Mouse (Mus musculus) adrenal gland, adult 10 weeks (tissue): ENCODE results near the gene Pnma5. TPM values are rescaled to one million over a fixed set of nuclear protein-coding genes. Genes with fewer than 3 reads are reported as not detected.

ENCODE experiments used
- polyA plus RNA-seq: library from polyadenylated mRNA; stranded (reverse); fragments of 350-450 nt; fragmentation: Illumina TruSeq; extraction: RNeasy Lipid Tissue Mini Kit (QIAGEN cat#74804); gene quantifications from one replicate; pipeline ENCODE4 v1.2.3, GENCODE M21; 2014; ENCODE audit warnings: low read depth, low replicate concordance

Gene Pnma5
- not detected for polyA plus RNA-seq

GRCm38 (mm10) chrX:73037003-73037402 lies at the start of gene Pnma5:
Gene Pnma5, minus strand, starts transcription at chrX:73037103.

DNA sequence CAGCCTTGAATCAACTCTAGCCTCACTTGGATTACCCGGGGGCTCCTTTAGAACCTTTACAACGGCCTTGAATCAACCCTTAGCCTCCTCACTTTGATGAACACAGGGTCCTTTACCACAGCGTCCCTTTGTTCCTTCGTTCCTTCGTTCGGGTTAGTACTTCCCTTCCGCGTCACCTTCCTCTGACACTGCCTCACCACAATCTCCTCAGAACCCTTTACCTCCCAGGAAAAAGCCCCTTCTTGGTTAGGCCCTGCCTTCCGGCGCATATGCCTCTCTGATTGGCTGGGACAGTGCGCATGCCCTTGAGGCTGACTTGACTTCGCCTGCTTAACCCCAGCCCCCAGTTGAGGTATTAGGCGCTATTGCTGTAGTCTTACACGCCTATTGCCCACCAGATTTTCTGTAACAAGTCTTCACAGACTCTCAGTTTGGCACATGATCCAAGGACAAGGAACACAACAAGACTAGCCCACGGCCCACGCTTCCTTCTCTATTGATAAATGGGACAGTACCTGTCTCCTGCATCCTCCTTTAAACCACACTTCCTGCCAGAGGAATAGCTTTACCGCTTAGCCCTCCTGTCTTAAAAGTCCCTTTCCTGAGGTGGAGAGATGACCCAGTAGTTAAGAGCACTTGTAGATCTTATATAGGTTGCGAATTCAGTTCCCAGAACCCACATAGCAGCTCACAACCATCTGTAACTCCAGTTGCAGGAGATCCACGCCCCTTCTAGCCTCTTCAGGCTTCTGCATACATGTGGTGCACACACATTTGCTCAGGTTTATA lies 45.6 kb upstream of the Pnma5 start, which contains the start of gene Xlr4a:
TSS of gene Xlr4a (minus strand) at position 212 of the 789 bp plus-strand sequence.

GRCm38 (mm10) chrX:73064415-73064793 lies 27.5 kb upstream of the Pnma5 start, which contains the start of gene Pnma3:
Gene Pnma3, plus strand, starts transcription at chrX:73064787.

GRCm38 (mm10) chrX:72986841-72987519 lies 49.9 kb downstream of the Pnma5 start, which contains the start of gene Zfp185:
Gene Zfp185, plus strand, starts transcription at chrX:72987339.

Other genes starting within 250 kb of the Pnma5 start
- 2.2 TPM for gene Gabrq, start 211.9 kb downstream of the Pnma5 start, polyA plus RNA-seq
- 250 TPM for gene Cetn2, start 118.7 kb downstream of the Pnma5 start, polyA plus RNA-seq
- 55.9 TPM for gene Nsdhl, start 118.5 kb downstream of the Pnma5 start, polyA plus RNA-seq
- gene Zfp185, start 49.8 kb downstream of the Pnma5 start, polyA plus RNA-seq, result 11.7 TPM
- 0.23 TPM for gene Pnma3, start 27.7 kb upstream of the Pnma5 start, polyA plus RNA-seq
- gene Xlr4a, start 45.4 kb upstream of the Pnma5 start, polyA plus RNA-seq, result 0.58 TPM
- 1.7 TPM for gene Xlr3a, start 60.0 kb upstream of the Pnma5 start, polyA plus RNA-seq
- not detected for gene Gm14685, start 79.9 kb upstream of the Pnma5 start, polyA plus RNA-seq
- not detected for gene Xlr5b, start 111.7 kb upstream of the Pnma5 start, polyA plus RNA-seq
- not detected for gene DXBay18, start 112.3 kb upstream of the Pnma5 start, polyA plus RNA-seq
- not detected for gene Spin2d, start 139.9 kb upstream of the Pnma5 start, polyA plus RNA-seq
- gene Xlr3b, start 155.1 kb upstream of the Pnma5 start, polyA plus RNA-seq, result 3.5 TPM
- gene Xlr4b, start 177.2 kb upstream of the Pnma5 start, polyA plus RNA-seq, result 1.2 TPM
- 12.1 TPM for gene F8a, start 191.2 kb upstream of the Pnma5 start, polyA plus RNA-seq
- not detected for gene Xlr4c, start 206.0 kb upstream of the Pnma5 start, polyA plus RNA-seq
- not detected for gene Xlr3c, start 228.3 kb upstream of the Pnma5 start, polyA plus RNA-seq